Mouse (Mus musculus) hindbrain, postnatal 0 days (tissue): Measurements from ENCODE around the gene Rccd1. TPM values are rescaled to one million over a fixed set of nuclear protein-coding genes. Genes with fewer than 3 reads are reported as not detected.

ENCODE experiments used
- ATAC-seq: fragments of 200-750 bp; cut with Nextera tagmentation; 2 replicates; pipeline ENCODE4 v1.8.0; 2017; ENCODE audit warnings: mild to moderate bottlenecking, moderate TSS enrichment, moderate library complexity
- DNase-seq: peaks from one replicate; pipeline ENCODE4 v3.0.0-alpha.2; 2015; ENCODE audit warnings: low spot score
- H3K27ac ChIP-seq: fragments of 300-500 bp; sonication (generic); 2 replicates; pipeline ENCODE4 v1.5.1; 2014; ENCODE audit warnings: mild to moderate bottlenecking
- H3K27me3 ChIP-seq: fragments of 300-500 bp; sonication (generic); 2 replicates; pipeline ENCODE4 v1.6.1; 2014; ENCODE audit warnings: low read length, mixed read lengths; ENCODE audit not compliant: insufficient read depth
- H3K36me3 ChIP-seq: fragments of 300-500 bp; sonication (generic); 2 replicates; pipeline ENCODE4 v1.6.1; 2014; ENCODE audit warnings: low read length, mixed read lengths; ENCODE audit not compliant: insufficient read depth
- H3K4me1 ChIP-seq: fragments of 300-500 bp; sonication (generic); 2 replicates; pipeline ENCODE4 v1.6.1; 2014; ENCODE audit warnings: antibody characterized with exemption, low read length, mixed read lengths; ENCODE audit not compliant: insufficient read depth
- H3K4me2 ChIP-seq: fragments of 300-500 bp; sonication (generic); 2 replicates; pipeline ENCODE4 v1.6.1; 2014; ENCODE audit warnings: low read depth, mild to moderate bottlenecking, low read length, moderate library complexity, mixed read lengths
- H3K4me3 ChIP-seq: fragments of 300-500 bp; sonication (generic); 2 replicates; pipeline ENCODE4 v1.5.1; 2014; ENCODE audit warnings: low read length
- H3K9ac ChIP-seq: fragments of 300-500 bp; sonication (generic); replicated peaks from 2 replicates; pipeline ENCODE4 v1.6.1; 2014; ENCODE audit warnings: mild to moderate bottlenecking, low read length, moderate library complexity, mixed read lengths
- H3K9me3 ChIP-seq: fragments of 300-500 bp; sonication (generic); 2 replicates; pipeline ENCODE4 v1.6.1; 2016; ENCODE audit warnings: low read length, mixed read lengths
- CTCF ChIP-seq: IDR thresholded peaks from 2 replicates; pipeline ENCODE4 v1.5.1; 2016; ENCODE audit warnings: antibody characterized with exemption, control low read depth, low read depth
- WGBS: fragments of 180-500 bp; shearing (Covaris S2); extraction: QIAGEN DNeasy Blood & Tissue Kit; methylation state at CpG from one replicate; pipeline ENCODE4 v1.1.7; 2014; 5-methylcytosine and 5-hydroxymethylcytosine counted together
- polyA plus RNA-seq: library from polyadenylated mRNA; unstranded; fragments of >200 nt; fragmentation: Nextera tagmentation; extraction: Ambion mirVana; gene quantifications from 2 replicates; pipeline ENCODE4 v1.2.1, GENCODE M21; 2015
- total RNA-seq: library from RNA; depleted of rRNA; stranded (reverse); fragments of >200 nt; gene quantifications from 2 replicates; pipeline ENCODE4 v1.2.3, GENCODE M21; 2014

The Rccd1 gene
- total and polyA plus RNA-seq, 2 experiments from 2014 or later, result 8.6 to 24.7 TPM

- H3K9me3 ChIP-seq, result no peaks in the 10 kb centered on the region
- peak overlapping the region; percentile 92 for H3K9ac ChIP-seq
- ATAC-seq (peak; percentile 68), DNase-seq (peak; percentile 69)
- peak overlapping the region; percentile 82 for H3K4me2 ChIP-seq
- TF ChIP-seq CTCF, result no peak
- peak overlapping the region; percentile 83 for H3K27ac ChIP-seq
- WGBS, result under 1% methylated on average over 30 of the region's 31 CpGs
- no peaks in the 10 kb centered on the region for H3K27me3 ChIP-seq
- peak overlapping the region; percentile 96 for H3K4me3 ChIP-seq
- peaks cover 9% of the 10 kb centered on the region for H3K4me1 ChIP-seq
- H3K36me3 ChIP-seq, result peaks cover 20% of the 10 kb centered on the region
These were observed 46.4 kb upstream of the Rccd1 start for GRCm38 (mm10) chr7:80370649-80371040.

DNA sequence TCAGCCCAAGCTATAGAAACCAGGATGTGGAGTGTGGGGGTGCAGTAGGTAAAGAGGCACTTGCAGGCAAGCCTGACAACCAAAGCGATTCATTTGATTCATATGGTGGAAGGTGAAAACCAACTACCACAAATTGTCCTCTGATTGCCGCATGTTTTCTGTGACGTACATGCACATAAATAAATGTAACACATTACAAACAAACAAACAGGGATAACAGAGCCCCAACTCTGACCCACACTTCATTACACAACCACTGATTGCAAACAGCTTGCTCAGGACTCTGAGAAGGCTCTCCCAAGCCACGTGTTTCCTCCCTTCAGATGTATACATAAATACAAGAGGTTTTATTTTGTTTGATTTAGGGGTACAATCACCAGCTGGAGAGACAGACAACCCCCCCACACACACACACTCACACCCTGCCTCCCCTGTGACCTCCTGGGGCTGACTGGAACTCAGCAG, 45.7 kb upstream of the Rccd1 start:
- Histone ChIP-seq H3K36me3 (peaks cover 20% of the 10 kb centered on the region), H3K9ac (peak overlapping the region; percentile 92), H3K4me2 (peak overlapping the region; percentile 82), H3K27ac (peak overlapping the region; percentile 83; the same call in 1 of the 2 replicates), H3K4me3 (peak overlapping the region; percentile 96), H3K27me3 (no peaks in the 10 kb centered on the region), H3K4me1 (peaks cover 9% of the 10 kb centered on the region), H3K9me3 (no peaks in the 10 kb centered on the region)
- DNase-seq, result no peak
- 42% methylated on average over 4 of the region's 4 CpGs for whole genome bisulfite sequencing
- ATAC-seq, result no peak
- no peak for TF ChIP-seq CTCF

DNA sequence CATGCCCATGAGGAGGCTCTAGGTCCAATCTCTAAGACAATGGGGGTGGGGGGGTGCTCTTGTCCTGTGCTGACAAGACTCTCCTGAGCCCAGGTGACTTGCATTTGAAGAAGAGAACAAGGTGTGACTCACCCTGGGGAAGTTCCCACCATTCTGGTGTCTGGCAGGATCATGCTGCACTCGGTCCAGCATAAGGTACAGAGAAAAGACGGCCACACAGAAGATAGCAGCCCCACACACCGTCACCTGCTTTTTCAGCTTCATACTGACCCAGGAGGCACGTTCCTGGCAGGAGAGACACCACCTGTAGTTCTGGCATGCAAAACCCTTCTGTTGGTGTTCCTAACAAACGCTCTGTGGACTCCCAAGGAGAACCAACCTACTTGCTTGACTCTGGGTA, 45.2 kb upstream of the Rccd1 start:
- 56% methylated on average over 5 of the region's 5 CpGs for whole genome bisulfite sequencing
- no peaks in the 10 kb centered on the region for H3K9me3 ChIP-seq
- H3K27ac ChIP-seq, result 0 out of 2 replicates have a peak overlapping the region, but pooled peaks have one; percentile 83
- H3K4me2 ChIP-seq, result peak overlapping the region; percentile 82
- H3K9ac ChIP-seq, result no peak overlapping the region
- DNase-seq (no peak), ATAC-seq (no peak)
- TF ChIP-seq CTCF, result no peak
- H3K36me3 ChIP-seq, result peaks cover 20% of the 10 kb centered on the region
- peak overlapping the region; percentile 96; the same call in 1 of the 2 replicates for H3K4me3 ChIP-seq
- peaks cover 9% of the 10 kb centered on the region for H3K4me1 ChIP-seq
- H3K27me3 ChIP-seq, result no peaks in the 10 kb centered on the region

DNA sequence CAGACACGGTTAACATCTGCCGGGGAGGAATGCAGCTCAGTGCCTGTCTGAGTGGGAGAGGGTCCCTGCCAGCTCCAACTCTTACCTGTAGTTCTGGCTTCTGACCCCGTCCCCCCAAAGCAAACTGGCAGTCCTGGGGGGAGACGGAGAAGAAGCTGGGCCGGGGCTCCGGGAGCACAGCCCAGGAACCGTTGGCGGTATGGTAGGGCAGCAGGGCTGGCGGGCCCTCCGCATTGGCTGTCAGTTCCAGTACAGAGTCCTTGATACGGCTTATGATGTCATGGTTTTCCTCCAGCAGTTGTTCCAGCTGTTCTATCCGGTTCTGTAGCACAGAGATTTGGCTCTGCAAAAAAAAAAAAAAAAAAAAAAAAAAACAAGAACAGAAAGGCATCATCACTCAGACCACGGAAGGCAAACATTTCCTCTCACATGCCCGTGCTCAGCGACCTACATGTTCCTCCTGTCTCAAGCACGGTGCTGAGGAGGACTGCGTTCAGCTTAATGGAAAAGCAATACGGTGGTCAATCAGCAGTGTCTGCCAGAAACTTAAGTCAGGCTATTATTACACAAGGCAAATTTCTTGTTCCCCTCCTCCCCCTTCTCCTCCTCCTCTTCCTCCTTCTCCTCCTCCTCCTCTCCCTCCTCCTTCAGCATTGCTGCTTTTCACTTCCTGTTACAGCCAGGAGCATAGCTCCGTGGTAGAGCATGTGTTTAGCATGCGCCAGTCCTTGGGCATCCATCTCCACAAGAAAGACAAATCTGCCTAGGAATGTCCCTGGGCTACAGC, 44.6 kb upstream of the Rccd1 start:
- DNase-seq, result no peak
- Histone ChIP-seq H3K4me3 (no peak overlapping the region), H3K27ac (no peak overlapping the region), H3K27me3 (no peaks in the 10 kb centered on the region), H3K4me2 (no peak overlapping the region), H3K9ac (no peak overlapping the region), H3K9me3 (no peaks in the 10 kb centered on the region), H3K4me1 (peaks cover 9% of the 10 kb centered on the region), H3K36me3 (peaks cover 24% of the 10 kb centered on the region)
- 82% methylated on average over 20 of the region's 20 CpGs for WGBS
- no peak for TF ChIP-seq CTCF
- no peak for ATAC-seq

DNA sequence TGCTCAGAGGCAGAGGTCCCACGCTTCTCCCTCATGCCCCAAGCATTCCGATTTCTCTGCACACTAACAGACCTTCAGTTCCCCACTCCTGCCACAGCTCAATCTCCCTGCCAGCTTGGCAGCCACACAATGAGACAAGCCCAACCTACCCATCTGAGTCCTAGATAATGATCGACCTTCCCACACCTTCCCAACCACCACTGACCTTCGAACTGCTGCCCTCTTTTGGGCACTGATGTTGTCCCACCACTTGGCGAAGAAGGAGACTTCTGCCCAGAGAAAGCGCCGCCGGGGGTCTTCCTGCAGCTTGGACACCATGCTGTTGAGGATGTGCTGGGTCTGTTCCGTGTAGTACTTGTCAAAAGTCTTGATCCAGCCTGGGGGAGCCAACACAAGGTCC, 43.8 kb upstream of the Rccd1 start:
- TF ChIP-seq CTCF, result no peak
- WGBS, result 89% methylated on average over 9 of the region's 9 CpGs
- Histone ChIP-seq H3K4me1 (peaks cover 9% of the 10 kb centered on the region), H3K9me3 (no peaks in the 10 kb centered on the region), H3K4me2 (no peak overlapping the region), H3K27ac (no peak overlapping the region), H3K36me3 (peaks cover 32% of the 10 kb centered on the region), H3K27me3 (no peaks in the 10 kb centered on the region), H3K9ac (no peak overlapping the region), H3K4me3 (no peak overlapping the region)
- ATAC-seq, result no peak
- DNase-seq, result no peak

DNA sequence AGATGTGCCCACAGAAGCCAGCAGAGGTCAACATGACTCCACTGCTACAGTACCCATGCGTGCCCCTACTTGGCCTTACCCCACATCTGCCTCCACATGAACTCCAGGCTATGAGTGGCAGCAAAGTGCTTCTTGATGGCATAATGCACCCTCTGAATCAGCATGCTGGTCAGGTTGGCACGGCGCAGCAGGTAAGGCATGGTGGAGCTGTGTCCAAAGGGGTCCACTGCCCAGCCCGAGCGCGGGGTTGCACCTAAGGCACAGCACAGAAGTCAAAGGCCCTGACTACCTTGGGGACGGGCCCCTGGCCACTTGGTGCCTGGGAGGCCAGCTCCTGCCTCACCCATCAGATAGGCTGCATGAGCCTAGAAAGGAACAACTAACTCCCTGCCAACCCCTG, 43.0 kb upstream of the Rccd1 start:
- Histone ChIP-seq H3K27me3 (no peaks in the 10 kb centered on the region), H3K9me3 (no peaks in the 10 kb centered on the region), H3K27ac (no peak overlapping the region), H3K36me3 (peaks cover 35% of the 10 kb centered on the region), H3K4me2 (no peak overlapping the region), H3K4me1 (peaks cover 9% of the 10 kb centered on the region), H3K4me3 (no peak overlapping the region), H3K9ac (no peak overlapping the region)
- 99% methylated on average over 7 of the region's 7 CpGs for WGBS
- ATAC-seq, result no peak
- TF ChIP-seq CTCF, result no peak
- no peak for DNase-seq

DNA sequence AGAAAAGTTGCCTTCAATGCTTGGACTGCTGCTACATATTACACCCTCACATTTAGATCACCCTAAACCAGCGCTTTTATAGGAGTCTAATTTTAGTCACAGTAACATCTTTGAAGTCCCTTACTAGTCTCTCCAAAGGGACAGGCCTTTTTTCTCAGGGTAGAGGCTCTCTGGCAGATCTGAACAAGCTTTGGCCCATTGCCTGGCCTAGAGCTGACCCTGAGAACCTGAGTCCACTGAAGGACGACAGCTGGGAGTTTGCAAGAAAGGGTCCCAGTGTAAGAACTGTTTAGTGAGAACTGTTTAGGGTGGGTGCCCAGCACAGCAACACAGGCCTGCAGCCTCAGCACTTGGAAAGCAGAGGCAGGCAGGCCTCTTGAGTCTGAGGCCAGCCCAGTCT, 41.5 kb upstream of the Rccd1 start:
- WGBS, result 59% methylated on average over 2 of the region's 2 CpGs
- H3K9ac ChIP-seq, result no peak overlapping the region

More for the DNA sequence above, 41.5 kb upstream of the Rccd1 start:
- no peak for TF ChIP-seq CTCF
- Histone ChIP-seq H3K27me3 (no peaks in the 10 kb centered on the region), H3K4me1 (peaks cover 9% of the 10 kb centered on the region), H3K4me2 (no peak overlapping the region), H3K4me3 (no peak overlapping the region), H3K9me3 (no peaks in the 10 kb centered on the region), H3K36me3 (peaks cover 40% of the 10 kb centered on the region), H3K27ac (no peak overlapping the region)
- no peak for DNase-seq
- ATAC-seq, result no peak
